Mouse (Mus musculus) myocyte (in vitro differentiated cells): ENCODE measurements around the gene Fto.

Experiments
- CEBPB ChIP-seq: IDR thresholded peaks from 2 replicates; pipeline ENCODE4 v1.6.1; 2011; ENCODE audit warnings: mild to moderate bottlenecking, moderate library complexity; ENCODE audit not compliant: poor library complexity, insufficient read depth, severe bottlenecking
- MAX ChIP-seq: IDR thresholded peaks from one replicate; pipeline ENCODE4 v1.6.1; 2011; ENCODE audit warnings: low read depth, mild to moderate bottlenecking, control low read depth
- MYOG ChIP-seq, 3 experiments: IDR thresholded peaks; one replicate each; pipeline ENCODE4 v1.6.1; 2011; ENCODE audit warnings: control low read depth in 2 of 3, low read depth in 2 of 3, mild to moderate bottlenecking in 2 of 3; ENCODE audit not compliant: insufficient read length in 2 of 3, control insufficient read depth in 1 of 3, insufficient read depth in 1 of 3
- POLR2A ChIP-seq: IDR thresholded peaks from one replicate; pipeline ENCODE4 v1.6.1; 2011; ENCODE audit warnings: low read depth, mild to moderate bottlenecking, control low read depth, moderate library complexity; ENCODE audit not compliant: insufficient read length
- POLR2AphosphoS2 ChIP-seq: IDR thresholded peaks from one replicate; pipeline ENCODE4 v1.6.1; 2011; ENCODE audit warnings: low read depth, control low read depth; ENCODE audit not compliant: insufficient read length
- USF1 ChIP-seq: IDR thresholded peaks from one replicate; pipeline ENCODE4 v1.6.1; 2011; ENCODE audit warnings: low read depth, mild to moderate bottlenecking, control low read depth, moderate library complexity

- TF ChIP-seq USF1 (no peak), POLR2A (no peak), MAX (no peak), CEBPB (no peak), MYOG (IDR thresholded peaks at IDR 0.05; ENCODE audit: control insufficient read depth in 1 of 3, insufficient read depth in 1 of 3, insufficient read length in 2 of 3, low read depth in 2 of 3) (no peak), POLR2AphosphoS2 (no peak)
These were observed 94.6 kb downstream of the Fto start for GRCm38 (mm10) chr8:91407880-91408279.
